Mouse (Mus musculus): Measurements from ENCODE around the gene Oas1a.
A peak's percentile ranks its signal among the peaks of the same experiment; 100 is the strongest.

GRCm38 (mm10) chr5:120953974-120954373 lies 46.7 kb upstream of the Oas1a start:
- TF ChIP-seq TBP (conservative IDR thresholded peaks at IDR 0.05; ENCODE audit: low read depth, low read length) (no peak), POLR2A (IDR thresholded peaks at IDR 0.05; ENCODE audit: low read depth, low read length) (no peak), NRF1 (IDR thresholded peaks at IDR 0.05; ENCODE audit: low read depth, low read length) (no peak), CTCF (conservative IDR thresholded peaks at IDR 0.05 in 1 of 2, IDR thresholded peaks at IDR 0.05 in 1 of 2; ENCODE audit: low read depth in 2 of 2, low read length in 2 of 2) (peak; percentile 79 to 90), SMC3 (IDR thresholded peaks at IDR 0.05; ENCODE audit: low read depth, low read length) (peak; percentile 82), EP300 (IDR thresholded peaks at IDR 0.05; ENCODE audit: low read length) (no peak), ZNF384 (IDR thresholded peaks at IDR 0.05; ENCODE audit: low read depth, low read length) (no peak)
